Mouse (Mus musculus) midbrain, embryonic 10.5 days (tissue): ENCODE data around the gene Gkap1. TPM values are rescaled to one million over a fixed set of nuclear protein-coding genes. Genes with fewer than 3 reads are reported as not detected.

ENCODE experiments used
- DNase-seq: peaks from one replicate; pipeline ENCODE4 v3.0.0-alpha.2; 2017; ENCODE audit warnings: low spot score
- H3K27ac ChIP-seq: fragments of 300-500 bp; sonication (generic); replicated peaks from 2 replicates; pipeline ENCODE4 v1.5.1; 2016; ENCODE audit warnings: mild to moderate bottlenecking
- H3K27me3 ChIP-seq: fragments of 300-500 bp; sonication (generic); 2 replicates; pipeline ENCODE4 v1.6.1; 2016; ENCODE audit warnings: low read depth, mild to moderate bottlenecking; ENCODE audit not compliant: poor library complexity, severe bottlenecking
- H3K36me3 ChIP-seq: fragments of 300-500 bp; sonication (generic); 2 replicates; pipeline ENCODE4 v1.6.1; 2016; ENCODE audit warnings: mild to moderate bottlenecking, moderate library complexity
- H3K4me1 ChIP-seq: fragments of 300-500 bp; sonication (generic); 2 replicates; pipeline ENCODE4 v1.6.1; 2016
- H3K4me3 ChIP-seq: fragments of 300-500 bp; sonication (generic); 2 replicates; pipeline ENCODE4 v1.5.1; 2016; ENCODE audit warnings: mild to moderate bottlenecking, moderate library complexity
- H3K9me3 ChIP-seq: fragments of 300-500 bp; sonication (generic); replicated peaks from 2 replicates; pipeline ENCODE4 v1.6.1; 2016; ENCODE audit warnings: mild to moderate bottlenecking
- WGBS: fragments of 180-500 bp; shearing (Covaris S2); methylation state at CpG from one replicate; pipeline ENCODE4 v1.1.7; 2016; 5-methylcytosine and 5-hydroxymethylcytosine counted together
- polyA plus RNA-seq: library from polyadenylated mRNA; unstranded; fragments of >200 nt; fragmentation: Nextera tagmentation; extraction: Ambion mirVana; gene quantifications from 2 replicates; pipeline ENCODE4 v1.2.1, GENCODE M21; 2016

Gkap1 gene
- polyA plus RNA-seq, result 27.4 and 28.1 TPM in 2 replicates

DNA sequence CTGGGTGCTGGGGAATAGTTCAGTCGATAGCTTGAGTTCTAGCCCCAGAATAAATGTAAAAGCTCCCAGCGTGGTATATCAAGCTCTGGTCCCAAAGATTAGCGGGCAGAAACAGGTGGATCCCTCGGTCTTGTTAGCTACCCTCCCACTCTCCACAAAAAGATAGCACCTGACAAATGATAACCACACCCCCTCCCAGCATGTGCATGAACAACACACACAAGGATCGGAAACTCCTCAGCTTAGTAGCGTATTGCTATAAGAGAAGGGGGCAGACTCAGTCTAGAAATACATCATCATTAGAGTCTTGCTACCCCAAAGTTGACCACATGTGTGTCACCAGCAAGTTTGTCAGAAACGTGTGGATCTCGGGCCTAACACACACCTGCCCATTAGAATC lies at the start of gene Gkap1:
Gene Gkap1 (minus strand): TSS at position 101 of the 400 bp plus-strand sequence.
- Histone ChIP-seq H3K27ac (peak within 1 kb of the TSS; percentile 93), H3K36me3 (no peaks in the 10 kb centered on the region), H3K27me3 (peaks cover 27% of the 10 kb centered on the region), H3K4me1 (peaks cover 35% of the 10 kb centered on the region), H3K9me3 (no peaks in the 10 kb centered on the region), H3K4me3 (peak within 1 kb of the TSS; percentile 88)
- WGBS, result 77% methylated on average over 8 of the region's 8 CpGs
- no peak for DNase-seq

GRCm38 (mm10) chr13:58317768-58318167 lies 42.3 kb upstream of the Gkap1 start:
- no peak for DNase-seq
- H3K4me3 ChIP-seq, result no peak overlapping the region
- no peaks in the 10 kb centered on the region for H3K27me3 ChIP-seq
- H3K9me3 ChIP-seq, result no peaks in the 10 kb centered on the region
- WGBS, result 75% methylated on average over 2 of the region's 2 CpGs
- H3K4me1 ChIP-seq, result no peaks in the 10 kb centered on the region
- H3K36me3 ChIP-seq, result no peaks in the 10 kb centered on the region
- no peak overlapping the region for H3K27ac ChIP-seq

- Histone ChIP-seq H3K9me3 (no peaks in the 10 kb centered on the region), H3K36me3 (no peaks in the 10 kb centered on the region), H3K4me3 (no peak overlapping the region), H3K4me1 (no peaks in the 10 kb centered on the region), H3K27ac (no peak overlapping the region), H3K27me3 (no peaks in the 10 kb centered on the region)
- DNase-seq, result no peak
- whole genome bisulfite sequencing, result 63% methylated on average over 6 of the region's 6 CpGs
Measured at GRCm38 (mm10) chr13:58314991-58315390, 39.5 kb upstream of the Gkap1 start.

DNA sequence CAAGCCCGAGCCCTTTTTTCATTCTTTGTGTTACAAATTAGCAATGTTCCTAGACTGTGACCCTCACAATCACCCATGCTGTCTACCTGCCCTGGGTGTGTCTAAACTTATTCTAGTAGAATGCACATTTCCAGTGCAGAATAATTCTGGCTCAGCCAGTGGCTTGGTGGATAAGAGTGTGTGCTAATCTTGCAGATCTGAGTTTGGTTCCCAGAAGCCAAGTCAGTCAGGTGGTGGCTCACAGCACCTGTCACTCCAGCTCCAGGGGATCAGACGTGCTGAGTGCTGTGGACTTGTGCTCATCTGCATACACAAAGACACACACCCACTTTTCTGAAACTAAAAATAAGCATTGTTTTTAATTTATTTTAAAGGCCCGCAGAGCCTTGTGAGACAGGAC lies 38.3 kb upstream of the Gkap1 start:
- DNase-seq, result no peak
- Histone ChIP-seq H3K4me3 (no peak overlapping the region), H3K36me3 (no peaks in the 10 kb centered on the region), H3K27me3 (no peaks in the 10 kb centered on the region), H3K9me3 (no peaks in the 10 kb centered on the region), H3K27ac (no peak overlapping the region), H3K4me1 (no peaks in the 10 kb centered on the region)
- WGBS, result 71% methylated on average over 3 of the region's 3 CpGs

GRCm38 (mm10) chr13:58311351-58311750 lies 35.9 kb upstream of the Gkap1 start:
- no peak overlapping the region for H3K27ac ChIP-seq
- H3K4me1 ChIP-seq, result no peaks in the 10 kb centered on the region
- no peaks in the 10 kb centered on the region for H3K27me3 ChIP-seq
- DNase-seq, result no peak
- H3K4me3 ChIP-seq, result no peak overlapping the region
- H3K9me3 ChIP-seq, result no peaks in the 10 kb centered on the region
- no peaks in the 10 kb centered on the region for H3K36me3 ChIP-seq
- 48% methylated on average over 3 of the region's 3 CpGs for WGBS

DNA sequence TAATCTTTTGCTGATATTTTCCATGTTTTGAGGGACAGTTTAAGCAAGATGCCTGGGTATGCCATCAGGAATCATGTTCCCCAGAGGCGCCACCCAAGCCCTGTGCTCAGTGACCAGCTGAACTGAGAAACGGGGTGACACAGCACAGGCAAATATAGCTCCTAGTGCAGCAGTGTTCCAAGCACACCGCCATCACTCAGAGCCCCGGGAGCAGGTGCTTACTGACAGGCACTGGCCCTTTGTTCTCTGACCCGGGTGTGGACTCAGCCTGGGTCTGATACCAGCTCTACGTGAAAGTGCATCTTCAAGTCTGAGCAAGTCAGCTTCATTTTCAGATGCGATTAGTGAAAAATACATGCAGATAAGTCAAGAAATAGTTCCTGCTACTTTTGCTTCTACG lies 34.0 kb upstream of the Gkap1 start:
- no peak overlapping the region for H3K4me3 ChIP-seq
- no peaks in the 10 kb centered on the region for H3K36me3 ChIP-seq
- DNase-seq, result no peak
- WGBS, result 79% methylated on average over 8 of the region's 8 CpGs
- no peaks in the 10 kb centered on the region for H3K27me3 ChIP-seq
- no peaks in the 10 kb centered on the region for H3K4me1 ChIP-seq
- H3K9me3 ChIP-seq, result no peaks in the 10 kb centered on the region
- H3K27ac ChIP-seq, result no peak overlapping the region

DNA sequence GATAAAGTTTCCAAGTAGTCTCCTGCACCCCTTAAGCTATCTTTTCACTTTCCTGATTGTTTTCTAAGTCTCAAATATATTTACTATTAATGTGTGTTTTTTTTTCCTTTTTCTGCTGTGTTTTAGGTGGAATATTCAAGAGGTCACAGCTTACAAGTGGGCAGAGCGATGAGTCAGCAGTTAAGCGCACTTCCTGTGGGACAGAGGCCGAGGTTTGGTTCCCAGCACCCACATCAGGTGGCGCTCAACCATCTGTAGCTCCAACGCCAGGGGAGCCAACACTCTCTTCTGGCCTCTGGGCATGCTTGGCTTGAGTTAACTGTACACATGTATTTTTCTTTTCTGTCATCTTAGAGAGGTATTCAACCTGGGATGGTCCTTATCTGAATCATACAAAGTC lies 32.0 kb upstream of the Gkap1 start:
- H3K27me3 ChIP-seq, result no peaks in the 10 kb centered on the region
- H3K4me1 ChIP-seq, result no peaks in the 10 kb centered on the region
- H3K4me3 ChIP-seq, result no peak overlapping the region
- H3K36me3 ChIP-seq, result no peaks in the 10 kb centered on the region
- WGBS, result 94% methylated on average over 5 of the region's 5 CpGs
- no peak overlapping the region for H3K27ac ChIP-seq
- no peaks in the 10 kb centered on the region for H3K9me3 ChIP-seq
- no peak for DNase-seq

DNA sequence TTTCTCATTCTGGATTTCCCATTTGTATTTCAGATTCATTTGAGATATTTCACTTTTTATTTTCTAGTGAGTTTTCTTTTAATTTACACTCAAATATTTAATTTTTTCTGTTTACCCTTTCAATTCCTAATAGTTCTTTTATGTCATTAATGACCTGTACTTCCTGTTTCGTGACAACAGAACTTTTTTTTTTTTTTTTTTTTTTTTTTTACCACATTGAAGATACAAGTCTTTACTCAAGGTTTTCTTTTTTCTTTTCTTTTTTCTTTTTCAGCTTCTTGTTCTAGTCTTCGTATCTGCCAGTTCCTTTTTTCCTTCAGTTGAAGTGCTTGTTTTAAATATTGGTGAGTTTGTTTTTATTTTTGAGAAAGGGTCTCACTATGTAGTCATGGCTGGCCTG lies 29.7 kb upstream of the Gkap1 start:
- DNase-seq, result no peak
- no peak overlapping the region for H3K4me3 ChIP-seq
- no peaks in the 10 kb centered on the region for H3K27me3 ChIP-seq
- no peak overlapping the region for H3K27ac ChIP-seq
- no peaks in the 10 kb centered on the region for H3K4me1 ChIP-seq
- 86% methylated on average over 2 of the region's 2 CpGs for WGBS
- H3K9me3 ChIP-seq, result no peaks in the 10 kb centered on the region
- no peaks in the 10 kb centered on the region for H3K36me3 ChIP-seq

DNA sequence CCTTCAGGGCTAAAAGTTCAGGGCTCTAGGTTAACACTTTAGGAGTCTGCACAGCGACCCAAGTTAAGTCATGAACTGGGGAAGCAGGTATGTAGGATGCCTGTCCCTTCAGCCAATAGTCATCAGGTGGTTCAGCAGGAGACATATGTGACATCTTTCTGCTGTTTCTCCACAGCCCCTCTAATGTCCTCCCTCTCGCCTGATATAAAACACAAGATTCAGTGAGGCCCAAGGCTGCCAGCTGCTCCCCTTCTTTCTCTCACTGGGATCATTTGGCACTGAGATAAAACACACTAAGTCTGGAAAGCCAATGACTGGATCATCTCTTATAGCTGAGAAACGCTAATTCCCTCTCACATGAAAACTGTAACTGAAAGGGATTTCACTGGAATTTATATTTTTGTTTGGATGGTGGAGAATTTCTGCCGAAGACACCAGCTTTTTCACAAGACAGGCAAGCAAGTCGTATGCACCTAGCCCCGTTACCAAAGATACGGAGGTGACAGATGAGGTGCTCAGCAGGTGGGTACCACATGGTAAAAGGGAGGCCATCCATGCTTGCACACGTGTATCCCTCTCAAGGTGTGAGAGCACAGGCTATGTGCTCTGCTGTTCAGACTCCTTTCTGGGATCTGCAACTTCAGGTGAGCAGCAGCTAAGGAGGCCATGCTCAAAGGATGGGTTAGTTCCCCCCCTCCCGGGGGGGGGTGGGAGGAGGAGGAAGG lies 27.1 kb upstream of the Gkap1 start:
- Histone ChIP-seq H3K9me3 (no peaks in the 10 kb centered on the region), H3K4me1 (peaks cover 5% of the 10 kb centered on the region), H3K4me3 (no peak overlapping the region), H3K27ac (no peak overlapping the region), H3K36me3 (no peaks in the 10 kb centered on the region), H3K27me3 (no peaks in the 10 kb centered on the region)
- WGBS, result 83% methylated on average over 9 of the region's 9 CpGs
- DNase-seq, result no peak

- H3K27me3 ChIP-seq, result no peaks in the 10 kb centered on the region
- H3K4me3 ChIP-seq, result no peak overlapping the region
- H3K27ac ChIP-seq, result no peak overlapping the region
- WGBS, result 93% methylated on average over 6 of the region's 6 CpGs
- H3K9me3 ChIP-seq, result no peaks in the 10 kb centered on the region
- peaks cover 7% of the 10 kb centered on the region for H3K4me1 ChIP-seq
- no peaks in the 10 kb centered on the region for H3K36me3 ChIP-seq
- no peak for DNase-seq
Measured at GRCm38 (mm10) chr13:58301961-58302360, 26.5 kb upstream of the Gkap1 start.

DNA sequence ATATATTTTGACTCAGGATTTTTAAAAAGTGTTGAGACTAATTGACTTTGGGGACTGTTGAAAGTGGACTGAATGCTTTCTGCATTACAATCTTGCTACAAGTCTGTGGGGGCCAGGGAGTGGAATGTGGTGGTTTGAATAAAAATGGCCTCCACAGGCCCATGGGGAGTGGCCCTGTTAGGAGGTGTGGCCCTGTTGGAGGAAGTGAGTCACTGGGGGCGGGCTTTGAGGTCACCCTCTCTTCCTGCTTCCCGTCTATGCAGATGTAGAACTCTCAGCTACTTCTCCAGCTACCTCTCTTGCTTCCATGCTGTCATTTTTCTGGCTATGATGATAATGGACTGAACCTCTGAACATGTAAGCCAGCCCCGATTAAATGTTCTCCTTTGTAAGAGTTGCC lies 23.3 kb upstream of the Gkap1 start:
- WGBS, result 93% methylated on average over 3 of the region's 3 CpGs
- no peak overlapping the region for H3K4me3 ChIP-seq
- no peak for DNase-seq
- H3K27me3 ChIP-seq, result no peaks in the 10 kb centered on the region
- H3K9me3 ChIP-seq, result no peaks in the 10 kb centered on the region
- H3K27ac ChIP-seq, result no peak overlapping the region
- no peaks in the 10 kb centered on the region for H3K36me3 ChIP-seq
- H3K4me1 ChIP-seq, result peaks cover 9% of the 10 kb centered on the region

- Histone ChIP-seq H3K4me1 (peaks cover 26% of the 10 kb centered on the region), H3K27ac (no peak overlapping the region), H3K4me3 (no peak overlapping the region), H3K9me3 (no peaks in the 10 kb centered on the region), H3K27me3 (no peaks in the 10 kb centered on the region), H3K36me3 (no peaks in the 10 kb centered on the region)
- 84% methylated on average over 3 of the region's 3 CpGs for WGBS
- no peak for DNase-seq
Measured at GRCm38 (mm10) chr13:58295582-58295981, 20.1 kb upstream of the Gkap1 start.

DNA sequence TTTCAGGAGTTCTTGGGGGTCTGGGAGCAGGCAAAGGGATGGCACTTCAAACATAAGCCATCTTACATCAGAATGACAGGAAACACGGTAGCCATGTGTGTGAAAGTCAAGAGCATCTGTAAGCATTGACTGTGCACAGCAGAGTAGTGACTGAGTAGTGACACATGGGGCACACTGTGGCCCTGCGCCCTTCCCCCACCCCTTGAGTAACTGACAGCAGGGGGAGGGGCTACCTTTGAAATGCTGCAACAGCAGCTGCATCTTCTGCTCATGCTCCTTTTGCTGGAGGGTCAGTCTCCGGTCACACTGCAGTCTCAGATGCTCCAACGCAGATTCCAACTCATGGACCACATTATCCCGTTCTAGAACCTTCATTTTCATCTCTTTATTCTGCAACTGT lies 17.3 kb upstream of the Gkap1 start:
- no peaks in the 10 kb centered on the region for H3K9me3 ChIP-seq
- H3K27ac ChIP-seq, result 0 out of 2 replicates have a peak overlapping the region, but pooled peaks have one; percentile 28
- peaks cover 23% of the 10 kb centered on the region for H3K4me1 ChIP-seq
- no peak overlapping the region for H3K4me3 ChIP-seq
- H3K27me3 ChIP-seq, result no peaks in the 10 kb centered on the region
- WGBS, result 14% methylated on average over 5 of the region's 5 CpGs
- DNase-seq, result peak; percentile 41
- no peaks in the 10 kb centered on the region for H3K36me3 ChIP-seq
